ENCODE assay signal across 23 mouse cellular contexts in the genomic region with DNA sequence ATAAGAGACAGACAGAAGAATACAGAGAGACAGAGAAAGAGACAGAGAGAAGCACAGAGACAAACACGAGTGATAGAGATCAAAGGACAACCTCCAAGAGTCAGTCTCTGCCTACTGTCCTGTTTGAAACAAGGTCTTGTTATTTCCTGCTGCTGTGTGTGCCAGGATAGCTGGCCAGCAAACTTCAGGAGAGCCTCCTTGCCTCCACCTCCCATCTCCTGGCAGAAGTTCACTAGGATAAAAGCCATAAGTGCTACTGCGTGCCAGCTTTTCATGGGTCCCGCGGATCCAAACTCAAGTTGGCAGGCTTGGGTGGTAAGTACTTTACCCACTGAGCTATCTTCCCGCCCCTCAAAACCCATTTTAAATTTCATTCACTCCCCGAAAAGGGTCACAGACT. TPM values are rescaled to one million over a fixed set of nuclear protein-coding genes. Genes with fewer than 3 reads are reported as not detected.
DNase-seq lines count a peak whose midpoint lies in the region; ATAC-seq and TF ChIP-seq lines count a peak whose summit lies in the region.
"Had no signal": no experiment of that assay in that cellular context is flagged by ENCODE, and none has a peak within 500 bp of the region (broad histone marks: within the 10 kb centered on the region; RNA-seq: fewer than 3 reads in every experiment).

No protein-coding gene starts in this region.

- peak; percentile 40 for DNase-seq in hindbrain, postnatal 0 days (ENCODE audit: low spot score)
- no peak for DNase-seq in hindbrain, embryonic 14.5 days (ENCODE audit: low spot score)
- peak; percentile 32 to 34 for DNase-seq in kidney, postnatal 36 days
- no peak for DNase-seq in kidney, postnatal 10 days
- no peak for DNase-seq in midbrain, postnatal 0 days (ENCODE audit: low spot score)
- no peak for DNase-seq in thymus, postnatal 10 days (ENCODE audit: low spot score in 2 of 2)
- DNase-seq: adrenal gland, postnatal 14 days; cerebellum, adult 11-12 months; cerebellum, adult 9-11 months; heart, postnatal 14 days; layer of hippocampus, postnatal 36 days; liver; lung, adult 2 months; midbrain, embryonic 14.5 days; right cerebral cortex, postnatal 25 days; thymus, adult 2 months; thymus, postnatal 4 days had no signal

- peaks cover 14% of the 10 kb centered on the region for H3K4me1 ChIP-seq in hindbrain, postnatal 0 days (ENCODE audit: insufficient read depth, low read length)
- H3K4me1 ChIP-seq in hindbrain, embryonic 14.5 days (replicated peaks; ENCODE audit: control insufficient read depth, insufficient read depth, low read length), result peaks cover 20% of the 10 kb centered on the region
- peaks cover 27% of the 10 kb centered on the region for H3K4me1 ChIP-seq in midbrain, embryonic 15.5 days
- H3K4me1 ChIP-seq in midbrain, postnatal 0 days (ENCODE audit: insufficient read depth, low read length), result 0 out of 2 replicates have a peak, but pooled peaks cover 13% of the 10 kb centered on the region

- H3K4me2 ChIP-seq in hindbrain, postnatal 0 days (ENCODE audit: low read depth, low read length), result no peak overlapping the region
- no peak overlapping the region for H3K4me2 ChIP-seq in hindbrain, embryonic 14.5 days (replicated peaks)
- H3K4me2 ChIP-seq in midbrain, embryonic 15.5 days, result no peak overlapping the region
- no peak overlapping the region for H3K4me2 ChIP-seq in midbrain, postnatal 0 days (ENCODE audit: low read depth, low read length, poor library complexity, severe bottlenecking)
- H3K4me2 ChIP-seq: embryonic facial prominence, embryonic 13.5 days had no signal

- no peak overlapping the region for H3K9ac ChIP-seq in hindbrain, postnatal 0 days (replicated peaks; ENCODE audit: low read length)
- no peak overlapping the region for H3K9ac ChIP-seq in hindbrain, embryonic 14.5 days
- H3K9ac ChIP-seq in midbrain, embryonic 15.5 days, result no peak overlapping the region
- H3K9ac ChIP-seq in midbrain, postnatal 0 days (replicated peaks; ENCODE audit: low read length, poor library complexity, severe bottlenecking), result no peak overlapping the region
- H3K9ac ChIP-seq: embryonic facial prominence, embryonic 13.5 days; liver, embryonic 14.5 days had no signal

- ATAC-seq in hindbrain, postnatal 0 days, result no peak
- no peak for ATAC-seq in hindbrain, embryonic 14.5 days (ENCODE audit: low FRiP score)
- ATAC-seq in midbrain, embryonic 15.5 days (replicated peaks), result 0 out of 2 replicates have a peak, but pooled peaks have one; percentile 1
- no peak for ATAC-seq in midbrain, postnatal 0 days (ENCODE audit: low FRiP score)
- ATAC-seq: CD4-positive, CD25-positive, alpha-beta regulatory T cell, adult 4 months; forebrain, embryonic 16.5 days had no signal

- H3K27me3 ChIP-seq in hindbrain, postnatal 0 days (ENCODE audit: insufficient read depth, low read length), result no peaks in the 10 kb centered on the region
- no peaks in the 10 kb centered on the region for H3K27me3 ChIP-seq in hindbrain, embryonic 14.5 days (ENCODE audit: control insufficient read depth, insufficient read depth, low read length)
- no peaks in the 10 kb centered on the region for H3K27me3 ChIP-seq in midbrain, embryonic 15.5 days (replicated peaks)
- H3K27me3 ChIP-seq in midbrain, postnatal 0 days (ENCODE audit: insufficient read depth, low read length), result no peaks in the 10 kb centered on the region; the same call in 1 of the 2 replicates
- H3K27me3 ChIP-seq: embryonic facial prominence, embryonic 13.5 days had no signal

- 51% methylated on average over 6 of the region's 6 CpGs for WGBS in hindbrain, postnatal 0 days
- 77% methylated on average over 6 of the region's 6 CpGs for WGBS in hindbrain, embryonic 14.5 days
- WGBS in midbrain, embryonic 15.5 days, result 75% methylated on average over 6 of the region's 6 CpGs
- WGBS in midbrain, postnatal 0 days, result 60% methylated on average over 6 of the region's 6 CpGs

- TF ChIP-seq CTCF in hindbrain, postnatal 0 days (IDR thresholded peaks at IDR 0.05; ENCODE audit: low read depth), result no peak
- TF ChIP-seq CTCF in midbrain, postnatal 0 days (IDR thresholded peaks at IDR 0.05), result no peak

- H3K36me3 ChIP-seq in hindbrain, postnatal 0 days (ENCODE audit: insufficient read depth, low read length), result no peaks in the 10 kb centered on the region
- no peaks in the 10 kb centered on the region for H3K36me3 ChIP-seq in hindbrain, embryonic 14.5 days (replicated peaks; ENCODE audit: control insufficient read depth, insufficient read depth)
- H3K36me3 ChIP-seq in midbrain, embryonic 15.5 days (replicated peaks), result no peaks in the 10 kb centered on the region
- H3K36me3 ChIP-seq in midbrain, postnatal 0 days (ENCODE audit: insufficient read depth, low read length), result no peaks in the 10 kb centered on the region
- H3K36me3 ChIP-seq: embryonic facial prominence, embryonic 13.5 days had no signal

- H3K9me3 ChIP-seq in hindbrain, postnatal 0 days (ENCODE audit: low read length), result no peaks in the 10 kb centered on the region
- no peaks in the 10 kb centered on the region for H3K9me3 ChIP-seq in hindbrain, embryonic 14.5 days (ENCODE audit: control insufficient read depth, low read length)
- no peaks in the 10 kb centered on the region for H3K9me3 ChIP-seq in midbrain, embryonic 15.5 days
- H3K9me3 ChIP-seq in midbrain, postnatal 0 days (ENCODE audit: low read length), result no peaks in the 10 kb centered on the region
- H3K9me3 ChIP-seq: embryonic facial prominence, embryonic 13.5 days; forebrain, embryonic 10.5 days had no signal

- no peak overlapping the region for H3K27ac ChIP-seq in hindbrain, postnatal 0 days
- H3K27ac ChIP-seq in hindbrain, embryonic 14.5 days, result no peak overlapping the region
- H3K27ac ChIP-seq in midbrain, embryonic 15.5 days, result no peak overlapping the region
- H3K27ac ChIP-seq in midbrain, postnatal 0 days (ENCODE audit: low read depth, low read length), result no peak overlapping the region
- H3K27ac ChIP-seq: embryonic facial prominence, embryonic 13.5 days; forebrain, embryonic 10.5 days; liver, embryonic 14.5 days had no signal

- H3K4me3 ChIP-seq in hindbrain, postnatal 0 days (ENCODE audit: low read length), result no peak overlapping the region
- H3K4me3 ChIP-seq in hindbrain, embryonic 14.5 days (replicated peaks; ENCODE audit: low read length), result no peak overlapping the region
- H3K4me3 ChIP-seq in midbrain, embryonic 15.5 days, result no peak overlapping the region
- H3K4me3 ChIP-seq in midbrain, postnatal 0 days (ENCODE audit: low read depth, low read length), result no peak overlapping the region
- H3K4me3 ChIP-seq: embryonic facial prominence, embryonic 13.5 days; forebrain, embryonic 10.5 days had no signal

RNA-seq across cellular contexts. Expression of a gene that starts 8.4 kb away (rescaled TPM):
- 19.8 and 49.7 TPM in 2 replicates for total RNA-seq in hindbrain, postnatal 0 days (2014; rRNA removed)
- polyA plus RNA-seq in hindbrain, postnatal 0 days (2015; fragmentation: Nextera tagmentation; extraction: Ambion mirVana), result 7.4 and 7.6 TPM in 2 replicates
- 6.4 and 7.0 TPM in 2 replicates for polyA plus RNA-seq in hindbrain, embryonic 14.5 days (2014; fragmentation: Nextera tagmentation; extraction: Ambion mirVana)
- polyA plus RNA-seq in midbrain, embryonic 15.5 days (2015; fragmentation: Nextera tagmentation; extraction: Ambion mirVana), result 5.2 and 6.6 TPM in 2 replicates
- 19.1 and 38.6 TPM in 2 replicates for total RNA-seq in midbrain, postnatal 0 days (2014; rRNA removed)
- polyA plus RNA-seq in midbrain, postnatal 0 days (2015; fragmentation: Nextera tagmentation; extraction: Ambion mirVana), result 4.2 and 4.6 TPM in 2 replicates

Comparison
In these comparisons a context has a peak if more than half of its experiments do, and no peak if none do; other contexts are left out.
1. DNase-seq: peak in hindbrain, postnatal 0 days (single experiment) and kidney, postnatal 36 days (2 of 2); none in hindbrain, embryonic 14.5 days (single experiment), kidney, postnatal 10 days (single experiment), midbrain, postnatal 0 days (single experiment) and thymus, postnatal 10 days (0 of 2).